Mouse (Mus musculus): ENCODE measurements around the gene Gnat3.

Gene Gnat3

DNA sequence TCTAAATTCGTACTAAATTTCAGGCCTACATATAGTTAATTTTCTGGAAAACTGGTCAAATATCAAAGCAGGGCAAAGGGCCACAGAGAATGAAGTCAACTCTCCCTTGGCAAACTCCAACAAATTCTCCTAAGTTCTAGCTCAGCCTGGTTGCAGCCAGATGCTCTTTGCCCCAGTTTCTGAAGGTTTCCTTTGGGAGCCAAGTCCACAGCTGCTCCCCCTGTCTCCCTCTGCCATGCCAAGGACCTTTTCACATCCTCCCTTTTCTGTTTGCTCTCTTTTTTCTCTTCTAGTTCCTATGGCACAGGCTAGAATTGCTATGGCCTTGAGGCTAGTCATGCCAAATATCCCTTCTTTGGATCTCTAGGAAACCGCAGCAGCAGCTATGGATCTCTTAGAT lies 43.8 kb downstream of the Gnat3 start:
- ATAC-seq (ENCODE audit: low TSS enrichment): no peak; the same call in 1 of the 2 replicates

- no peak for ATAC-seq (ENCODE audit: low TSS enrichment)
Observed at GRCm38 (mm10) chr5:18007067-18007466, 44.7 kb downstream of the Gnat3 start.

DNA sequence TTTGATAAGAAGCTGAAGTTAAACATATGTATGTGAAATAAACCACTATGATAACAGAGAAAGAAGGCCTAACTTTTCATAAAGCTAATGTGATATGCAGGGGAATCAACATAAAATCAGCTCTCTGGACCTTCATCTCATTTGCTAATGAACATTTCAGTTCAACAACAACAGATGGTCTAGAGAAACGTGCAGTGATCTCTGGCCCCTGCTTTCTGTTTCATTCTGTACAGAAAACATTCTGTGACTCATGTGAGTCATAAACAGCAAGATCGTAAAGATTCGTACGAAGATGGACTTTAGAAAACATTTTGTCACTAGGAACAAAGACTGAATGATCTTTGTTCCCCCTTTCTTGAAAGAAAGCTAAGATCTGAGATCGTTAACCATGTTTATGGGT lies 48.0 kb downstream of the Gnat3 start:
- no peak for ATAC-seq (ENCODE audit: low TSS enrichment)

DNA sequence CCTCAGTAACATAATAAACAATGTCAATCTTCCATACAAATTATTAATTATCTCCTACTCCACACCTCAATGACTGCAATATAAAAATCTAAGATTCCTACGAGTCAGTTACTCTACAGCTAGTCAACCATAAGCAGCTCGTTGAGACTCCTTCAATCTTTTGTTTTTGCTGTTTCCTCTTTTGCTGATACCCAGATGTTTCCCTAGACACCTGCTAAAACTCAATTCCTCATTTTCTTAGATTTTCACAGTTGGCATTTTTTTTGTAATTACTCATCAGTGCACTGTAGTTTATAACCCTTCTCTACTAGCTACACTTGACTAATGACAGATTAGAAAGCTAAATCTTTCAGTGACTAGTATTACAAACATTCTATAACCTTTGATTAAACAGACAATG lies 50.8 kb downstream of the Gnat3 start:
- ATAC-seq (ENCODE audit: low TSS enrichment): no peak

- no peak for ATAC-seq (ENCODE audit: low TSS enrichment)
Observed at GRCm38 (mm10) chr5:18014209-18014829, 52.0 kb downstream of the Gnat3 start.

- peak; percentile 76 for ATAC-seq (ENCODE audit: low TSS enrichment)
Observed at GRCm38 (mm10) chr5:18023347-18023746, 61.0 kb downstream of the Gnat3 start.

DNA sequence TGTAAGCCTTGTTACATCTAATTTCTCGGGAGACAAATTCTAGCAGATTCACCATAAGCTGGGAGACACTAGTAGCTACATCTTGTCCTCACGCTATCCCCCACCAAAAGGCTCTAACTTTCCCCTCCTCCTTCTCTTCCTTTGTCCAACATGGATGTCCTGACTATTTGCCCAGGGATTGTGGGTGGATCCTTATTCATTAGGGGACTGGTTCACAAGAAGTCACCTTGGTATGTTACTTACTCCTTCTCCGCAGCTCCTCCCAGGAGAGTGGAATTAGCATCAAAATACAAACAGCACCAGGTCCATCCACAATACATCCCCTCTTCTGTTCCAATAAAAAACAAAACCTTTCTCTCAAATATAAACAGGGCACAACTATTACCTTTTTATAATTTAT lies 65.2 kb downstream of the Gnat3 start:
- no peak for ATAC-seq (ENCODE audit: low TSS enrichment)

GRCm38 (mm10) chr5:18035848-18036638 lies 73.7 kb downstream of the Gnat3 start:
- peak; percentile 93 for ATAC-seq (ENCODE audit: low TSS enrichment)

DNA sequence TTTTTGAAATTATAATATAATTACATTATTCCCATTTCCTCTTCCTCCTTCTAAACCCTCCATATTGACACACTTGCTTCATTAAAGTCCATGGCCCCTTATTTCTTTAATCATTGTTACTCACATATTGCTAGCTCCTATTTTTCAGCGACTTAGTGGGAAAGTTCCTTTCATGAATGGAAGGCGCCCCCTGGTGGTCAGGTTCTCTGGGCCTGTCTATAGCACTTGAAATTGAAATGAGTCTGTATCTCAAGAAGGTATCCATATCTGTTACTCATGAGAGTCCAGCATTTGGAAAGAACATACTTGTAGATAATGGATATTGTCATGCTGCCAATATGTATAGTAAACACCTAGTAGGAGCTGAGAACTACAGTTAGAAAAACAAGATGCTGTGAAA lies 80.7 kb downstream of the Gnat3 start:
- ATAC-seq (ENCODE audit: low TSS enrichment): peak; percentile 91

DNA sequence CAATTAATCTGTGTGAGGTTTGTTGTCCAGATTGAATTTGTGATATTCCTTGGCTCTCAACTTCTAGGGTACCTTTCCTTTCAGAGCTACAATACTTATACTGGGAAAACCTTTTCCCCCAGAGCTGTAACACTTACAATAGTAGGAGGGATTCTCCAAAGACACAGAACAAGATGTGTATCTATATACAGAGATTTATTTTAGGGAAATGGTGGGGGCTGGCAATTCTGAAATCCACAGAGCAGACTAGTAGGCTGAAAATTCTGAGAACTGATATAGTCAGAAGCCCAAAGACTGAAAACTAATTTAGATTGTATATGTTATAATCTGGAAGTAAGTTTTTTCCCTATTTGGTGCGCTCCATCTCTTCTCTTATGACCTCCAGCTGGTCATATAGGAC lies 86.5 kb downstream of the Gnat3 start:
- ATAC-seq (ENCODE audit: low TSS enrichment): peak; percentile 88

GRCm38 (mm10) chr5:18055323-18055722 lies 93.0 kb downstream of the Gnat3 start:
- no peak for ATAC-seq (ENCODE audit: low TSS enrichment)

Measured in frontal cortex, adult (tissue).